Mouse (Mus musculus) stomach, embryonic 16.5 days (tissue): Measurements from ENCODE around the gene Ifnl2. TPM values are rescaled to one million over a fixed set of nuclear protein-coding genes. Genes with fewer than 3 reads are reported as not detected.

Experiments used
- ATAC-seq: fragments of 200-750 bp; cut with Nextera tagmentation; 2 replicates; pipeline ENCODE4 v1.8.0; 2017; ENCODE audit warnings: moderate number of reproducible peaks, moderate TSS enrichment; ENCODE audit not compliant: insufficient read depth, low FRiP score
- H3K27ac ChIP-seq: fragments of 300-500 bp; sonication (generic); 2 replicates; pipeline ENCODE4 v1.5.1; 2014; ENCODE audit warnings: low read length
- H3K27me3 ChIP-seq: fragments of 300-500 bp; sonication (generic); 2 replicates; pipeline ENCODE4 v1.6.1; 2014; ENCODE audit warnings: low read length, control low read depth, mixed read lengths; ENCODE audit not compliant: control insufficient read depth, insufficient read depth
- H3K36me3 ChIP-seq: fragments of 300-500 bp; sonication (generic); 2 replicates; pipeline ENCODE4 v1.6.1; 2014; ENCODE audit warnings: low read length; ENCODE audit not compliant: control insufficient read depth, insufficient read depth
- H3K4me1 ChIP-seq: fragments of 300-500 bp; sonication (generic); 2 replicates; pipeline ENCODE4 v1.6.1; 2014; ENCODE audit warnings: low read length, control low read depth, mixed read lengths; ENCODE audit not compliant: control insufficient read depth, insufficient read depth
- H3K4me2 ChIP-seq: fragments of 300-500 bp; sonication (generic); 2 replicates; pipeline ENCODE4 v1.6.1; 2014; ENCODE audit warnings: low read depth, low read length, mixed read lengths
- H3K4me3 ChIP-seq: fragments of 300-500 bp; sonication (generic); replicated peaks from 2 replicates; pipeline ENCODE4 v1.5.1; 2014; ENCODE audit warnings: mild to moderate bottlenecking, low read length
- H3K9ac ChIP-seq: fragments of 300-500 bp; sonication (generic); 2 replicates; pipeline ENCODE4 v1.6.1; 2014; ENCODE audit warnings: low read length
- H3K9me3 ChIP-seq: fragments of 300-500 bp; sonication (generic); replicated peaks from 2 replicates; pipeline ENCODE4 v1.6.1; 2016; ENCODE audit warnings: low read length, control low read depth; ENCODE audit not compliant: control insufficient read depth
- WGBS: fragments of 180-500 bp; shearing (Covaris S2); extraction: QIAGEN DNeasy Blood & Tissue Kit; methylation state at CpG from one replicate; pipeline ENCODE4 v1.1.7; 2014; 5-methylcytosine and 5-hydroxymethylcytosine counted together
- polyA plus RNA-seq: library from polyadenylated mRNA; unstranded; fragments of >200 nt; fragmentation: Nextera tagmentation; extraction: Ambion mirVana; gene quantifications from 2 replicates; pipeline ENCODE4 v1.2.1, GENCODE M21; 2015

Ifnl2 gene
- polyA plus RNA-seq, 1 experiment from 2014 or later, result not detected

- whole genome bisulfite sequencing, result 81% methylated on average over 11 of the region's 11 CpGs
- Histone ChIP-seq H3K27ac (no peak overlapping the region), H3K9ac (no peak overlapping the region), H3K9me3 (no peaks in the 10 kb centered on the region), H3K4me1 (no peaks in the 10 kb centered on the region; the same call in 1 of the 2 replicates), H3K36me3 (no peaks in the 10 kb centered on the region), H3K27me3 (no peaks in the 10 kb centered on the region), H3K4me2 (no peak overlapping the region), H3K4me3 (no peak overlapping the region)
- no peak for ATAC-seq
Measured at GRCm38 (mm10) chr7:28482854-28483253, 27.4 kb downstream of the Ifnl2 start.

GRCm38 (mm10) chr7:28478854-28479253 is 31.4 kb downstream of the Ifnl2 start:
- H3K36me3 ChIP-seq, result no peaks in the 10 kb centered on the region
- H3K4me2 ChIP-seq, result no peak overlapping the region
- no peak overlapping the region for H3K4me3 ChIP-seq
- H3K9me3 ChIP-seq, result no peaks in the 10 kb centered on the region
- no peak overlapping the region for H3K27ac ChIP-seq
- H3K27me3 ChIP-seq, result no peaks in the 10 kb centered on the region
- 4% methylated on average over 8 of the region's 8 CpGs for WGBS
- ATAC-seq, result peak; percentile 71; the same call in 1 of the 2 replicates
- H3K9ac ChIP-seq, result no peak overlapping the region
- no peaks in the 10 kb centered on the region for H3K4me1 ChIP-seq

GRCm38 (mm10) chr7:28477363-28477762 is 32.9 kb downstream of the Ifnl2 start:
- H3K27ac ChIP-seq, result no peak overlapping the region
- H3K4me1 ChIP-seq, result no peaks in the 10 kb centered on the region
- no peak overlapping the region for H3K4me2 ChIP-seq
- 83% methylated on average over 5 of the region's 5 CpGs for WGBS
- no peaks in the 10 kb centered on the region for H3K9me3 ChIP-seq
- no peaks in the 10 kb centered on the region for H3K36me3 ChIP-seq
- no peaks in the 10 kb centered on the region for H3K27me3 ChIP-seq
- peak; percentile 62; the same call in 1 of the 2 replicates for ATAC-seq
- H3K9ac ChIP-seq, result no peak overlapping the region
- no peak overlapping the region for H3K4me3 ChIP-seq

GRCm38 (mm10) chr7:28476191-28476590 is 34.1 kb downstream of the Ifnl2 start:
- no peak overlapping the region for H3K27ac ChIP-seq
- ATAC-seq, result no peak
- no peaks in the 10 kb centered on the region for H3K4me1 ChIP-seq
- H3K4me3 ChIP-seq, result no peak overlapping the region
- 85% methylated on average over 6 of the region's 6 CpGs for WGBS
- no peaks in the 10 kb centered on the region for H3K9me3 ChIP-seq
- H3K9ac ChIP-seq, result no peak overlapping the region
- H3K4me2 ChIP-seq, result no peak overlapping the region
- H3K27me3 ChIP-seq, result no peaks in the 10 kb centered on the region
- H3K36me3 ChIP-seq, result no peaks in the 10 kb centered on the region

GRCm38 (mm10) chr7:28467213-28467751 is 43.0 kb downstream of the Ifnl2 start:
- WGBS, result 2% methylated on average over 61 of the region's 63 CpGs
- H3K4me2 ChIP-seq, result peak overlapping the region; percentile 96
- no peak overlapping the region for H3K27ac ChIP-seq
- 0 out of 2 replicates have a peak, but pooled peaks cover 3% of the 10 kb centered on the region for H3K27me3 ChIP-seq
- no peaks in the 10 kb centered on the region for H3K36me3 ChIP-seq
- peak; percentile 85 for ATAC-seq
- peak overlapping the region; percentile 76 for H3K9ac ChIP-seq
- H3K4me3 ChIP-seq, result peak overlapping the region; percentile 57
- H3K4me1 ChIP-seq, result peaks cover 10% of the 10 kb centered on the region; the same call in 1 of the 2 replicates
- no peaks in the 10 kb centered on the region for H3K9me3 ChIP-seq

GRCm38 (mm10) chr7:28466721-28467212 is 43.5 kb downstream of the Ifnl2 start:
- no peak for ATAC-seq
- WGBS, result 32% methylated on average over 40 of the region's 40 CpGs

GRCm38 (mm10) chr7:28464416-28465212 is 45.6 kb downstream of the Ifnl2 start:
- H3K9me3 ChIP-seq, result no peaks in the 10 kb centered on the region
- 51% methylated on average over 10 of the region's 10 CpGs for WGBS
- peak; percentile 77; the same call in 1 of the 2 replicates for ATAC-seq

More at GRCm38 (mm10) chr7:28466721-28467212, 43.5 kb downstream of the Ifnl2 start:
- H3K27ac ChIP-seq, result no peak overlapping the region
- H3K9me3 ChIP-seq, result no peaks in the 10 kb centered on the region
- H3K4me3 ChIP-seq, result peak overlapping the region; percentile 57
- H3K9ac ChIP-seq, result peak overlapping the region; percentile 76
- H3K36me3 ChIP-seq, result no peaks in the 10 kb centered on the region
- peaks cover 10% of the 10 kb centered on the region; the same call in 1 of the 2 replicates for H3K4me1 ChIP-seq
- H3K27me3 ChIP-seq, result 0 out of 2 replicates have a peak, but pooled peaks cover 3% of the 10 kb centered on the region
- peak overlapping the region; percentile 96 for H3K4me2 ChIP-seq

GRCm38 (mm10) chr7:28462769-28463168 is 47.5 kb downstream of the Ifnl2 start:
- no peak for ATAC-seq
- Histone ChIP-seq H3K4me2 (no peak overlapping the region), H3K4me3 (no peak overlapping the region), H3K27ac (no peak overlapping the region), H3K9ac (no peak overlapping the region), H3K36me3 (peaks cover 17% of the 10 kb centered on the region), H3K9me3 (no peaks in the 10 kb centered on the region), H3K4me1 (peaks cover 8% of the 10 kb centered on the region; the same call in 1 of the 2 replicates), H3K27me3 (0 out of 2 replicates have a peak, but pooled peaks cover 3% of the 10 kb centered on the region)
- WGBS, result 88% methylated on average over 2 of the region's 2 CpGs

More at GRCm38 (mm10) chr7:28464416-28465212, 45.6 kb downstream of the Ifnl2 start:
- Histone ChIP-seq H3K36me3 (peaks cover 7% of the 10 kb centered on the region; the same call in 1 of the 2 replicates), H3K4me3 (no peak overlapping the region), H3K27ac (0 out of 2 replicates have a peak overlapping the region, but pooled peaks have one; percentile 16), H3K9ac (0 out of 2 replicates have a peak overlapping the region, but pooled peaks have one; percentile 10), H3K4me1 (peaks cover 10% of the 10 kb centered on the region; the same call in 1 of the 2 replicates), H3K27me3 (0 out of 2 replicates have a peak, but pooled peaks cover 3% of the 10 kb centered on the region), H3K4me2 (peak overlapping the region; percentile 23; the same call in 1 of the 2 replicates)

- WGBS, result 90% methylated on average over 5 of the region's 5 CpGs
- Histone ChIP-seq H3K9ac (no peak overlapping the region), H3K4me3 (no peak overlapping the region), H3K27ac (no peak overlapping the region), H3K4me2 (no peak overlapping the region), H3K27me3 (no peaks in the 10 kb centered on the region), H3K4me1 (no peaks in the 10 kb centered on the region), H3K9me3 (no peaks in the 10 kb centered on the region), H3K36me3 (peaks cover 19% of the 10 kb centered on the region)
- ATAC-seq, result no peak
Measured at GRCm38 (mm10) chr7:28460361-28460760, 49.9 kb downstream of the Ifnl2 start.
